In the genomic region with DNA sequence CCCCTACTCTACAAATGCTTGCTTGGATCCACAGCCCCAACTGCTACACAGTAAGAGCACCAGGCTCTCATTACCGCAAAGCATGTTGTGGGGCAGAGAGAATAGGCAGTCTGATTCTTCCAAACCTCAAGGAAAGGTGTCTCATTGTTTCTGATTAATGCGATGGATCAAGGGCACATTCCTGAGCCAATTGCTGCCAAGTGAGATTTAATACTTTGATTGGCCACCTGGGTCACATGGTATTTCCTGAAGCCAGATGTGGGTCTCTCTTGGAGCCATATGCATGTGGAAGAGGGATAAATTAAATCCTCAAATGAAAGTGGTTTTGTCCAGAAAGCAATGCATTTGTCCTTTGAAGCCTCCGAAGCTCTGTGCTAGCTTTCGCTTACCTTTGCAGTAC, we compare ENCODE assay signal across 29 mouse cellular contexts.
A peak's percentile ranks its signal among the peaks of the same experiment; 100 is the strongest.
DNase-seq lines count a peak whose midpoint lies in the region; ATAC-seq lines count a peak whose summit lies in the region.
"Had no signal": no experiment of that assay in that cellular context is flagged by ENCODE, and none has a peak within 500 bp of the region (broad histone marks: within the 10 kb centered on the region; RNA-seq: fewer than 3 reads in every experiment).

No protein-coding gene starts in this region.

- no peak overlapping the region for H3K9ac ChIP-seq in forebrain, embryonic 15.5 days (replicated peaks)
- no peak overlapping the region for H3K9ac ChIP-seq in hindbrain, embryonic 13.5 days
- H3K9ac ChIP-seq: embryonic facial prominence, embryonic 15.5 days; forebrain, embryonic 13.5 days; heart, embryonic 13.5 days; hindbrain, embryonic 15.5 days; intestine, embryonic 15.5 days; liver, embryonic 14.5 days had no signal

- no peaks in the 10 kb centered on the region for H3K9me3 ChIP-seq in forebrain, embryonic 10.5 days
- no peaks in the 10 kb centered on the region for H3K9me3 ChIP-seq in forebrain, embryonic 15.5 days
- no peaks in the 10 kb centered on the region for H3K9me3 ChIP-seq in hindbrain, embryonic 13.5 days
- H3K9me3 ChIP-seq: embryonic facial prominence, embryonic 15.5 days; forebrain, embryonic 13.5 days; heart, embryonic 13.5 days; hindbrain, embryonic 15.5 days; intestine, embryonic 15.5 days had no signal

- ATAC-seq in forebrain, embryonic 15.5 days (replicated peaks) = no peak
- no peak for ATAC-seq in inflammation-experienced regulatory T-cells, adult 6 months
- no peak for ATAC-seq in hindbrain, embryonic 13.5 days (ENCODE audit: low FRiP score)
- ATAC-seq: forebrain, embryonic 13.5 days; intestine, embryonic 15.5 days; midbrain, embryonic 16.5 days had no signal

- WGBS in forebrain, embryonic 10.5 days = 86% methylated on average over 4 of the region's 4 CpGs
- 88% methylated on average over 4 of the region's 4 CpGs for WGBS in forebrain, embryonic 15.5 days
- 92% methylated on average over 4 of the region's 4 CpGs for WGBS in hindbrain, embryonic 13.5 days

- H3K27ac ChIP-seq in forebrain, embryonic 10.5 days = no peak overlapping the region
- no peak overlapping the region for H3K27ac ChIP-seq in forebrain, embryonic 15.5 days (replicated peaks)
- no peak overlapping the region for H3K27ac ChIP-seq in hindbrain, embryonic 13.5 days
- H3K27ac ChIP-seq: embryonic facial prominence, embryonic 15.5 days; forebrain, embryonic 13.5 days; heart, adult 2 months; heart, embryonic 13.5 days; hindbrain, embryonic 15.5 days; intestine, embryonic 15.5 days; layer of hippocampus, adult 2 months; left cerebral cortex, adult 2 months; liver, embryonic 14.5 days; macrophage had no signal

- H3K4me1 ChIP-seq in forebrain, embryonic 10.5 days = no peaks in the 10 kb centered on the region
- no peaks in the 10 kb centered on the region for H3K4me1 ChIP-seq in forebrain, embryonic 15.5 days
- H3K4me1 ChIP-seq in hindbrain, embryonic 13.5 days (replicated peaks) = no peaks in the 10 kb centered on the region
- H3K4me1 ChIP-seq: embryonic facial prominence, embryonic 15.5 days; forebrain, embryonic 13.5 days; heart, embryonic 13.5 days; hindbrain, embryonic 15.5 days; intestine, embryonic 15.5 days had no signal

- no peak overlapping the region for H3K4me2 ChIP-seq in forebrain, embryonic 15.5 days (replicated peaks)
- H3K4me2 ChIP-seq in hindbrain, embryonic 13.5 days = no peak overlapping the region
- H3K4me2 ChIP-seq: embryonic facial prominence, embryonic 15.5 days; forebrain, embryonic 13.5 days; heart, embryonic 13.5 days; hindbrain, embryonic 15.5 days; intestine, embryonic 15.5 days had no signal

- no peaks in the 10 kb centered on the region for H3K36me3 ChIP-seq in forebrain, embryonic 10.5 days (replicated peaks)
- no peaks in the 10 kb centered on the region for H3K36me3 ChIP-seq in forebrain, embryonic 15.5 days
- H3K36me3 ChIP-seq in hindbrain, embryonic 13.5 days = no peaks in the 10 kb centered on the region
- H3K36me3 ChIP-seq: embryonic facial prominence, embryonic 15.5 days; heart, embryonic 13.5 days; hindbrain, embryonic 15.5 days; intestine, embryonic 15.5 days had no signal

- H3K27me3 ChIP-seq in forebrain, embryonic 10.5 days (ENCODE audit: poor library complexity, severe bottlenecking) = no peaks in the 10 kb centered on the region
- no peaks in the 10 kb centered on the region for H3K27me3 ChIP-seq in forebrain, embryonic 15.5 days
- no peaks in the 10 kb centered on the region for H3K27me3 ChIP-seq in hindbrain, embryonic 13.5 days
- H3K27me3 ChIP-seq: embryonic facial prominence, embryonic 15.5 days; forebrain, embryonic 13.5 days; heart, embryonic 13.5 days; hindbrain, embryonic 15.5 days; intestine, embryonic 15.5 days had no signal

- DNase-seq in forebrain, embryonic 10.5 days (ENCODE audit: extremely low spot score, low spot score) = peak; percentile 10
- peak; percentile 68 for DNase-seq in ZHBTc4 (ENCODE audit: low read depth, low spot score)
- DNase-seq in hindlimb bud, embryonic 11.5 days (ENCODE audit: extremely low spot score, low read depth, low spot score) = peak; percentile 52
- DNase-seq in adrenal gland, postnatal 10 days = no peak
- DNase-seq: cerebellum, adult 8-10 months; cerebellum, postnatal 25 days; heart, adult 2 months; heart, postnatal 10 days; kidney, adult 2 months; kidney, postnatal 36 days; liver; lung, adult 2 months; lung, postnatal 10 days; right cerebral cortex, postnatal 4 days; thymus, adult 2 months; thymus, postnatal 4 days had no signal

- H3K4me3 ChIP-seq in forebrain, embryonic 10.5 days = no peak overlapping the region
- H3K4me3 ChIP-seq in forebrain, embryonic 15.5 days = no peak overlapping the region
- no peak overlapping the region for H3K4me3 ChIP-seq in hindbrain, embryonic 13.5 days
- H3K4me3 ChIP-seq: embryonic facial prominence, embryonic 15.5 days; forebrain, embryonic 13.5 days; heart, adult 2 months; heart, embryonic 13.5 days; hindbrain, embryonic 15.5 days; intestine, embryonic 15.5 days; layer of hippocampus, adult 2 months; left cerebral cortex, adult 2 months had no signal
